Mouse (Mus musculus): Measurements from ENCODE around the gene Ptprk. TPM values are rescaled to one million over a fixed set of nuclear protein-coding genes. Genes with fewer than 3 reads are reported as not detected.

Ptprk gene
- polyA plus RNA-seq, 1 experiment from 2014 or later = 24.7 TPM

- ATAC-seq (ENCODE audit: low FRiP score, low read depth) = no peak
- H3K27ac ChIP-seq = no peak overlapping the region
- H3K4me3 ChIP-seq = no peak overlapping the region
- H3K4me2 ChIP-seq (replicated peaks) = no peak overlapping the region
- no peaks in the 10 kb centered on the region for H3K27me3 ChIP-seq (replicated peaks)
- no peak overlapping the region for H3K9ac ChIP-seq
- no peaks in the 10 kb centered on the region for H3K9me3 ChIP-seq
- no peaks in the 10 kb centered on the region for H3K36me3 ChIP-seq
- H3K4me1 ChIP-seq = no peaks in the 10 kb centered on the region
Measured at GRCm38 (mm10) chr10:28164746-28165145, 90.1 kb downstream of the Ptprk start.

DNA sequence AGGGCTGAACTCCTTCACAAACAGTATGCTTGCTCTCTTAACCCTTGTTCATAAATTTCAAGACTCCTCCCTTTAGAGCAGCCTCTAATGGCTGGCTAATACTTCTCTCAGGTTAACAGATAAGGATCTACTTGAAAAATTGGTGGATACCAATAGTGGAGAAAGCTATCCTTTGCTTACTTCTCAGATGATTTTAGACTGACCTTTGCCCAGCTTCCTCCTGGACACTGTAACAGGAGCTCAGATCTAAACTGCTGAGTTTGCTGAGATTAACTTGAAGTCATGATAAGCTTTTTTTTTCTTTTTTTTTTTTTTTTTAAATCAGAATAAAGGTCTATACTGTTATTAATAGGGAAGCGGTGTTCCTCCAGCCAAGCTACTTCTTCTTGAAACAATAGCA is 92.0 kb downstream of the Ptprk start:
- WGBS = 85% methylated on average over 1 of the region's 1 CpGs

GRCm38 (mm10) chr10:28167097-28167496 is 92.5 kb downstream of the Ptprk start:
- WGBS = 78% methylated on average over 2 of the region's 2 CpGs
- Histone ChIP-seq H3K9me3 (no peaks in the 10 kb centered on the region), H3K27ac (no peak overlapping the region), H3K27me3 (replicated peaks) (no peaks in the 10 kb centered on the region), H3K4me1 (no peaks in the 10 kb centered on the region), H3K4me3 (no peak overlapping the region), H3K9ac (no peak overlapping the region), H3K36me3 (no peaks in the 10 kb centered on the region), H3K4me2 (replicated peaks) (no peak overlapping the region)
- ATAC-seq (ENCODE audit: low FRiP score, low read depth) = no peak

More for the DNA sequence above, 92.0 kb downstream of the Ptprk start:
- Histone ChIP-seq H3K9ac (no peak overlapping the region), H3K4me1 (no peaks in the 10 kb centered on the region), H3K36me3 (no peaks in the 10 kb centered on the region), H3K4me3 (no peak overlapping the region), H3K27ac (no peak overlapping the region), H3K4me2 (replicated peaks) (no peak overlapping the region), H3K27me3 (replicated peaks) (no peaks in the 10 kb centered on the region), H3K9me3 (no peaks in the 10 kb centered on the region)
- no peak for ATAC-seq (ENCODE audit: low FRiP score, low read depth)

DNA sequence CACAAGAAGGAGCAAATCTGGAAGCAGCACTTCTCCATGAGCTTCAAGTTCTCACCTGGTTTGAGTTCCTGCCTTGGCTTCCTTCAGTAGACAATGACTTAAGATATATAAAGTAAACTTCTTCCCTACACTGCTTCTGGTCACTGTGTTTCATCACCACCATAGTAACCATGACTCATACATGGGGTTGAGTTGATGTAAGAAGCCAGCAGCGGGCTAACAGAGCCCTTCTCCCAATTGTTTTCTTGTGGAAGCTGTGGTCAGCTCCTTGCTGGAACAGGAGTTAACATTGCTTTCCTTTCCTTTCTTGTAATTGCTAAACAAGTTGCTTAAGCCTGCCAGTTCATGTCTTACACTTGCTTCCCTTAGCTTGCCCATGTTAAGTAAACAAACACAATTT is 96.6 kb downstream of the Ptprk start:
- 91% methylated on average over 1 of the region's 1 CpGs for WGBS

DNA sequence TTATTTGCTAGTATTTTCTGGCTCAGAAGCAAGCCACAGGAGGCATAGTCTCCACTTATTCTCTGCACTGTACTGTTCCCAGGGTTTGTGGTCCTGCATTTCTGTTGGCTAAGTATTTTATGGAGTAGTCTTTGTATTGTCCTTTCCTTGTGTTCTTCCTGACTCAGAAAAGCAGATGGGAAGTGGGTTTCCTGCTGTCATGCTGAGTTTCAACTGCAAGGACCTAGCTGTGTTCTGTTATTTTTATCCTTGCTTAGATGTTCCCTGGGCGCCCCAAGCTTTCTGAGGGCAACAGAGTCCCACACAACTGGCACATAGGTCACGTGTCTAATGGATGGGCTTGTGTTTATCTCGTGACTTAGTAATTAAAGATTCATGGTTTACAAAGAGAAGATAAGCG is 104.3 kb downstream of the Ptprk start:
- no peak overlapping the region for H3K27ac ChIP-seq
- no peaks in the 10 kb centered on the region for H3K9me3 ChIP-seq
- H3K27me3 ChIP-seq (replicated peaks) = no peaks in the 10 kb centered on the region
- H3K4me2 ChIP-seq (replicated peaks) = no peak overlapping the region
- no peak overlapping the region for H3K4me3 ChIP-seq
- no peak for ATAC-seq (ENCODE audit: low FRiP score, low read depth)
- no peak overlapping the region for H3K9ac ChIP-seq
- 59% methylated on average over 4 of the region's 4 CpGs for WGBS
- no peaks in the 10 kb centered on the region for H3K4me1 ChIP-seq
- no peaks in the 10 kb centered on the region for H3K36me3 ChIP-seq

More for the DNA sequence above, 96.6 kb downstream of the Ptprk start:
- H3K4me2 ChIP-seq (replicated peaks) = no peak overlapping the region
- H3K27me3 ChIP-seq (replicated peaks) = no peaks in the 10 kb centered on the region
- no peaks in the 10 kb centered on the region for H3K9me3 ChIP-seq
- no peaks in the 10 kb centered on the region for H3K4me1 ChIP-seq
- H3K36me3 ChIP-seq = no peaks in the 10 kb centered on the region
- ATAC-seq (ENCODE audit: low FRiP score, low read depth) = no peak
- H3K9ac ChIP-seq = no peak overlapping the region
- no peak overlapping the region for H3K27ac ChIP-seq
- H3K4me3 ChIP-seq = no peak overlapping the region

DNA sequence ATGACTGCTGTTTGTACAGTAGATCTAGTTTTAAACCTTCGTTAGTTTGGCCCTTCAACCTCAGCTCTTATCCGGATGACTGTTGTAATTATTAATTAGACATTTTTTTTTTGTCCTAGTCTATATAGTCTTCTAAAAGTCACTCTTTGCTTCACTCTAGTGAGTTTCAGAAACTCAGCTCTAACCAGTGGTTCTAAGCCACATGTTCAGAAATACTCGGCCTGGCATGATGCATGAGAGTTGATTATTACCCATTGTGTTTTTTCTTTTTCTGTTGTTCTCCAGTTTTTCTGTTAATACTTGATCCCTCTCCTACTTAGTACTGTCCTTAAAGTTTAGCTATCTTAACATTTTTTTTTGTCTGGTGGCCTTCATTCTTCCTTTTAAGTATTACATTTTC is 107.5 kb downstream of the Ptprk start:
- no peaks in the 10 kb centered on the region for H3K27me3 ChIP-seq (replicated peaks)
- H3K4me1 ChIP-seq = no peaks in the 10 kb centered on the region
- no peak overlapping the region for H3K4me2 ChIP-seq (replicated peaks)
- H3K9me3 ChIP-seq = no peaks in the 10 kb centered on the region
- H3K36me3 ChIP-seq = no peaks in the 10 kb centered on the region
- H3K9ac ChIP-seq = no peak overlapping the region
- H3K27ac ChIP-seq = no peak overlapping the region
- no peak overlapping the region for H3K4me3 ChIP-seq
- ATAC-seq (ENCODE audit: low FRiP score, low read depth) = no peak
- WGBS = 97% methylated on average over 3 of the region's 3 CpGs

GRCm38 (mm10) chr10:28184675-28185074 is 110.1 kb downstream of the Ptprk start:
- WGBS = 77% methylated on average over 6 of the region's 6 CpGs
- no peak overlapping the region for H3K4me3 ChIP-seq
- H3K27me3 ChIP-seq (replicated peaks) = no peaks in the 10 kb centered on the region

GRCm38 (mm10) chr10:28185326-28185725 is 110.7 kb downstream of the Ptprk start:
- Histone ChIP-seq H3K9me3 (no peaks in the 10 kb centered on the region), H3K4me3 (no peak overlapping the region), H3K4me2 (replicated peaks) (no peak overlapping the region), H3K27ac (no peak overlapping the region), H3K36me3 (no peaks in the 10 kb centered on the region), H3K4me1 (no peaks in the 10 kb centered on the region), H3K9ac (no peak overlapping the region), H3K27me3 (replicated peaks) (no peaks in the 10 kb centered on the region)
- 66% methylated on average over 4 of the region's 4 CpGs for WGBS
- no peak for ATAC-seq (ENCODE audit: low FRiP score, low read depth)

More at GRCm38 (mm10) chr10:28184675-28185074, 110.1 kb downstream of the Ptprk start:
- Histone ChIP-seq H3K36me3 (no peaks in the 10 kb centered on the region), H3K9ac (no peak overlapping the region), H3K27ac (no peak overlapping the region), H3K4me2 (replicated peaks) (no peak overlapping the region), H3K4me1 (no peaks in the 10 kb centered on the region), H3K9me3 (no peaks in the 10 kb centered on the region)
- ATAC-seq (ENCODE audit: low FRiP score, low read depth) = no peak

DNA sequence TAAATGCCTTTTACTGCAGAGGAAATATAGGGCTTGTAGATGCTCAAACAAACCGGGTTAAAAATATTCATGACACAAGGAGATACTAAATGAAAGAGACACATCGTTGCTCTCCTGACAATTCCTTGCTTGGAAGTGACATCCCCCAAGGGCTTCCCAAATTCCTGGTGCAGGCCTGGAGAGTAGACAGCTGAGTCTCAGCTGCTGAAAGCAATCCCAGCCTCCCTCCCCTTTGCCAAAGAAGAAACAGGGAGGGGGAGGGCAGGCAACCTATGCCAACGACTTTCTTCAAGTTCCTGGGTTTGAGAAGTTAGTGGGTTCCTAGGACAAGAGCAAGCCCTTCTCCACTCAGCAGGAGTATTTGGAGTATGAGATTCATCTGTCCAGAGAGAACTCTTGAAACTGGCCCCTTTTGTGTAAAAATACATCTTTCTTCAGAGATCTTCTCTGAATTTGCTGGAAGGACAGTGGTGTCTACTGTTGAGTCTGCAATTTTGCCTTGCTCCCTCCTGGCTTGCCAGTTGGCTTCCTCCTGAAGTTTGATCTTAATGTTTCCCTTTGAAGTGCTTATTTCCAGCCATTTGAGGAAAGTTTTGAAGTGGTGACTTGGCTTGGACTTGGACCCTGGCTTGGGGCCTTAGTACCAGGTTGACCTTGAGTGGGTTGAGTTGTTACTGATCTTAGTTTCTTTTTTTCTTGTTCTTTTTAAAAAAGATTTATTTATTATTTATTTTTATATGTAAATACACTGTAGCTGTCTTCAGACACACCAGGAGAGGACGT is 111.6 kb downstream of the Ptprk start:
- Histone ChIP-seq H3K27ac (no peak overlapping the region), H3K9me3 (no peaks in the 10 kb centered on the region), H3K4me1 (no peaks in the 10 kb centered on the region), H3K27me3 (replicated peaks) (no peaks in the 10 kb centered on the region), H3K36me3 (no peaks in the 10 kb centered on the region), H3K4me2 (replicated peaks) (no peak overlapping the region), H3K4me3 (no peak overlapping the region), H3K9ac (no peak overlapping the region)
- 62% methylated on average over 4 of the region's 4 CpGs for WGBS
- no peak for ATAC-seq (ENCODE audit: low FRiP score, low read depth)

DNA sequence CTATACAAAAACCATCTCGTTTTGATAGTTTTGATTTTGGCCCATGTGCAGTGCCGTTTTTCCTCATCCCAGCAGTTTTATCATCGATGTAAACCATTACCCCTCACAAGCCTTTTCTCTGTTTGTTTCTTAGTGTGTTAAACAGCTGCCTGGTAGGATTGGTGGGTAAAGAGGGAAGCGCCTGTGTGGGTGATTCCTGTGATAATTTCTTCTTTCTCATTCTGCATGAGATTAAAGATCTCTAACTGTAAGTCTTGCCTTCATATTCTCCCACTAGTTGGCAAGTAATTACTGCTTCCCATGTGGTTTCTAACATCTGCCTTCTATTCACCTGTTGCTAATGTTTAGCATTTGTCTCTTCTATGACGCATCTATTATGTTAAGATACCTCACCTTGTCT is 116.8 kb downstream of the Ptprk start:
- no peaks in the 10 kb centered on the region for H3K36me3 ChIP-seq
- no peak for ATAC-seq (ENCODE audit: low FRiP score, low read depth)
- no peaks in the 10 kb centered on the region for H3K27me3 ChIP-seq (replicated peaks)
- H3K4me2 ChIP-seq (replicated peaks) = no peak overlapping the region
- no peak overlapping the region for H3K9ac ChIP-seq
- H3K4me3 ChIP-seq = no peak overlapping the region
- no peaks in the 10 kb centered on the region for H3K9me3 ChIP-seq
- no peak overlapping the region for H3K27ac ChIP-seq
- H3K4me1 ChIP-seq = no peaks in the 10 kb centered on the region
- WGBS = 92% methylated on average over 5 of the region's 5 CpGs

DNA sequence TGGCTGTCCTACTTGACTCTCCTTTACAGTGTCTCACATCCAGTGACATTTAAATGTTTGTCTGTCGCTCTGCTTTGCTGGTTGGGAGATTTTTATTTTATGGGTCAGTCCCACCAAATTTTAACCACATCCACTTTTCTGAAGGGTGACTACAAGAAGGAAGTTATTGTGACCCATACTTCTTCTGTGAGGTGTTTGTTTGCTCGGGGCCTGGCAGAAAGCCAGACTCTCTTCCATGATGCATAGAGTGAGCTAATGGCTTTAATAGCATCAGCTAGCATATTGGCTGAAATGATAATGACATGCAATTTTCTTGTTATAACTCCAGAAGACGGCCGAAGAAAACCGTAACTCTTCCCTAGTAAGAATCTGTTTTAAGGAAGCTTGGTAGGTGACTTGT is 119.0 kb downstream of the Ptprk start:
- Histone ChIP-seq H3K4me2 (replicated peaks) (no peak overlapping the region), H3K9me3 (no peaks in the 10 kb centered on the region), H3K36me3 (no peaks in the 10 kb centered on the region), H3K27ac (no peak overlapping the region), H3K9ac (no peak overlapping the region), H3K27me3 (replicated peaks) (no peaks in the 10 kb centered on the region), H3K4me1 (no peaks in the 10 kb centered on the region), H3K4me3 (no peak overlapping the region)
- 86% methylated on average over 5 of the region's 5 CpGs for WGBS
- no peak for ATAC-seq (ENCODE audit: low FRiP score, low read depth)

DNA sequence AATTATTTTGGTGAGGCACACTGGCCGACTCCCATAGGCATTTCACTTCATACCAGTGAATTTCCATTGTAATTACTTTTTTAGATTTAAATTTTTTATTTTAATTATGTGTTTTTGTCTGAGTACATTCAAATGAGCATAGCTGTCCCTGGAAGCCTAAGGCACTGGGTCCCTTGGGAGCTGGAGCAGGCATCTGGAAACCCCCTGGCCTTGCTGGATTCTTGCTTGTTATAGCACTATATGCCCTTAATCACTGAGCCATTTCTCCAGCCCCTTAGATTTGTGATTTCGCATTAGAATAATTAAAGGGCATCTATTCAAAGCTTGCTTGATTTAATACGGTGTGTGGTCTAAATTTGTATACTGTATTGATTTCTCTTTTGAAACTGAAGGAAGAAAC is 126.0 kb downstream of the Ptprk start:
- no peaks in the 10 kb centered on the region for H3K27me3 ChIP-seq (replicated peaks)
- no peaks in the 10 kb centered on the region for H3K4me1 ChIP-seq
- H3K9ac ChIP-seq = no peak overlapping the region
- H3K9me3 ChIP-seq = no peaks in the 10 kb centered on the region
- no peak overlapping the region for H3K4me2 ChIP-seq (replicated peaks)
- H3K4me3 ChIP-seq = no peak overlapping the region
- no peak overlapping the region for H3K27ac ChIP-seq
- no peaks in the 10 kb centered on the region for H3K36me3 ChIP-seq
- 80% methylated on average over 3 of the region's 3 CpGs for WGBS
- 0 out of 2 replicates have a peak, but pooled peaks have one; percentile 74 for ATAC-seq (ENCODE audit: low FRiP score, low read depth)

DNA sequence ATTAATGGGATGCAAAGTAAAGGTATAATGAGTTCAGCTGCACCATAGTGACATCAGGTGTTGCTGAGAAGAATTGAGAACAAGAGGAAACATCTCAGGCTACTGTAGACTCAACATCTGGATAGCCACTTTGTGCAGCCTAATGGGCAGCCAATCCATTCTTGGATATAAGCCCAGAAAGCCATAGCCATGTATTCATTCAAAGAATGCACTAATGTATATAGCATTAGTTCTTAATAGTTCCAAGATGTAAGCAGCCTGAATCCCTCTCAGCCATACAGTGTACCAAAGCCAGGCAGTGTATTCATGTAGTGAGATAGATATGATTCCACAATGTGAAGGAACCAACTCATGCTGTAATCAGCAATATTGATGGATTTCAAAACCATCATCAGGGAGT is 134.8 kb downstream of the Ptprk start:
- ATAC-seq (ENCODE audit: low FRiP score, low read depth) = no peak
- Histone ChIP-seq H3K4me2 (replicated peaks) (no peak overlapping the region), H3K27me3 (replicated peaks) (no peaks in the 10 kb centered on the region), H3K4me3 (no peak overlapping the region), H3K36me3 (no peaks in the 10 kb centered on the region), H3K27ac (no peak overlapping the region), H3K9me3 (no peaks in the 10 kb centered on the region), H3K4me1 (no peaks in the 10 kb centered on the region), H3K9ac (no peak overlapping the region)

Data from neural tube, embryonic 12.5 days (tissue).